Mouse (Mus musculus) left cerebral cortex, adult 9 months (tissue): ENCODE measurements around the gene Carhsp1.

Source experiments
- DNase-seq, 2 experiments: peaks; one replicate each; pipeline ENCODE4 v3.0.0; 2022; ENCODE audit warnings: low spot score in 2 of 2

Gene Carhsp1

DNA sequence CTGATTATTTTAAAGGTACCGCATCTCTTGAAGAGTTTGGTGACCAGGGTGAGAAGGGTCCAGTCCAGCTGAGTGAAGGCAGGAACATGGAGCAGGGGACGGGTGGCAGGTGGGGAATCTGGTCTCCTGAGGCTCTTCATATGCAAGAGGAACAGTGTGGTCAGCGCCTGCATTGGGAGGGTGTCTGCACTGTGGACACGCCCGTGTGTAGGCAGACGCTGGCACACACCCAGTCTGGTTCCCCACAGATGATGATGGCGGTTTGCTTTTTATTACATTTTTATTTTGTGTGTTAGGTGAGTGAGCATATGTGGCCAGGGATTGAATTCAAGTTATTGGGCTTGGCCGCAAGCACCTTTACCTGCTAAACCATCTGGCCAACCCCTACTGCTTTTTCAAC lies 3.6 kb upstream of the Carhsp1 start:
- DNase-seq = no peak

DNA sequence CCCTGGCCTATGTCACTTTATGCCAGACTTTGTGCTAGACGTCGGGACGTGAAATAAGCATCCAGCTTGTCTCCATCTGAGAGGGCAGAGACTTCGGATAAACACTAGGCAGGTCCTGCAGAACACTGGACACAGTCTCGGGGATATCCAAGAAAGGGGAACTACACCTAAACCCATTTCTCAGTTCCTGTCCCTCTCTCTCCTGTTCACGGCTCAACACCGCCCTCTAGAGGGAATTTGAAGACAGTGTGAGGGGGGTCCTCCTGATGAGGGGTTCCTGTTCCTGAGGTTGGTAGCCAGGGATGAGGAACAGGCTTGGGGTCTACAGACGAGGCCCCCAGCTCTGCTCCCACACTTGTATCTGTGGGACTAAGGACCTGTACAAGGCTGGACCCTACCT lies 2.2 kb upstream of the Carhsp1 start:
- no peak for DNase-seq

DNA sequence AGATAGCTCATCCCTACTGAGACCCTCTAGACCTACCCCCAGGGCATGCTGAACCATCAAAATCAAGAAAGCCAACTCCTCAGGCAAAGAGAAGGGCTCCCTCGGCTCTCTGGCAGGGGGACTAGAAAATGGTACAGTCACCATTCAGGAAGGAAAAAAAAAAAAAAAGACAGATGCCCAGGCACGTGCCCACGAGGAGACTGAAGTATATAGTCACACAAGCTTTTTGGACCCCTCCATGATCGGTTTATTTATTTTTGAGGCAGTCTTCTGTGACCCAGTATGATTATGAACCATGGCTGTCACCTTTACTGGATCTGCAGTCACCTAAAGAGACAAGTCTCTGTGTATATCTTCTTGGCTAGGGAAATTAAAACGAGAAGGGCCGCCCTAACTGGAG lies 1.4 kb upstream of the Carhsp1 start:
- no peak for DNase-seq

DNA sequence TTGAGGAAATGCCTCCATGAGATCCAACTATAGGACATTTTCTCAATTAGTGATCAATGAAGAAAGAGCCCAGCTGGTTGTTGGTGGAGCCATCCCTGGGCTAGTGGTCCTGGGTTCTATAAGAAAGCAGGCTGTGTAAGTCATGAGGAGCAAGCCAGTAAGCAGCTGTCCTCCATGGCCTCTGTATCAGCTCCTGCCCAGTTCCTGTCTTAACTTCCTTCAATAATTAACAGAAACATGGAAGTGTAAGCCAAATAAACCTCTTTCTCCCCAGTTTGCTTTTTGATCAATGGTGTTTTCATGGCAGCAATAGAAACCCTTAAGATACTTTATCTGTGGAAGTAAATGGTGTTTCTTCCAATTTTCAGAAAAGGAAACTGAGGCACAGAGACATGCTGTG lies 856 bp upstream of the Carhsp1 start:
- DNase-seq = no peak

DNA sequence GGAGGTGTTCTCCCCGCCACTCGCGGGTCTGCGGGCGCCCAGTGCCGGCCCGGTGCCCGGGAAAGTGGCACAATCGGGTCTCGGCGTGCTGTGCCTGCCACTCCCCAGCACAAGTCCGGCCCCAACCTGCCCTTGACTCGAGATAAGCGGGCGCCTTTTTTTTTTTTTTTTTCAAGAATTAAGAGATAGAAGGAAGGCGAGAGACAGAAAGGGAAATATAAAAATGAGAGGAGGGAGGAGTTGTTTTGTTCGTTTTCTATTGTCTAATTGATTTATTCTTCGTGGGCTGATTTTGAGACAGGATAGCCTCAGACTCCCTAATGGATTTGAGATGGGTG lies 364 bp upstream of the Carhsp1 start:
- no peak for DNase-seq

DNA sequence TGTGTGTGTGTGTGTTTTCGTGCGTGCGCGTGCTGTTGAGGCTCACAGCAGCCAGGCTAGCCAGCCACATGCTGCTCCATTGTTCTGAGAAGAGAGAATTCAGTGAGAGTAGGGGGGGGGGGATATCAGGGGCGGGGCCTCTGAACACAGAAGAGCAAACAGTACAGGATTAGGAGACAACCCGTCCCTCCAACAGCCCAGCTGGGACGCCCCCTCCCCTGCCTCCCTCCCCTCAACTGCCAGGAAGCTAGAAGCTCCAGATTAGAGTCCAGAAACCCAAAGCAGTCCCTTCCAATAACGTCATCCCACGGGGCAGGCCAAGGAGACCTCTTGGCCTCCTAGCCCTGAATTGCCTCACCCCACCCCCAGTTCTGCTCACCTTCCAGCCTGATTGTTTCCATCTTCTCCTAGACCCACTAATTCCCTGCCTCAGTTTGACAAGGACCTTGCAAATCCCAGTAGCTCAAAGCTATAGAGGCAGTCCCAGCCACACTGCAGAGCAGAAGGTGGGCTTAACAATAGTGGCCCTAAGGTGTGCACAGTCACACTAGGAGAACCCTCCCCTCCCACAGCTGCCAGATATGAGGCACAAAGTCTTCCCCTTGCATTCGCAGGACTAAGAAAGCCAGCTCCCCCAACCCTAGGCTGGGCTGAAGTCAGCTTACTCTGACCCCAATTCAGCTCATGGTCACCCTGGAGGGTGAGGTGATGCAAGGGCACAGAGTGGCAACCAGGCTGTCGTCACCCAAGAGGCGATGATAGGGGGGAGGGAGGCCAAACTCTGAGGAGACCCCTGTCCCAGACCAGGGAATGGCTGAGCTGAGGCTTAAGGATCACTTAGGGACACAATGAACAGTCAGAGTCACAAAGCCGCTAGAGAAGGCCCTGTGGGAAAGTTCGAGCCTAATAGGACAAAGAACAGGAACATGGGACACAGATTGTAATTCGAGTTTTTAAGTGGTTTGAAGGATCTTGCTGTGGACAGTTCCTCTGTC lies 1.6 kb downstream of the Carhsp1 start:
- no peak for DNase-seq

DNA sequence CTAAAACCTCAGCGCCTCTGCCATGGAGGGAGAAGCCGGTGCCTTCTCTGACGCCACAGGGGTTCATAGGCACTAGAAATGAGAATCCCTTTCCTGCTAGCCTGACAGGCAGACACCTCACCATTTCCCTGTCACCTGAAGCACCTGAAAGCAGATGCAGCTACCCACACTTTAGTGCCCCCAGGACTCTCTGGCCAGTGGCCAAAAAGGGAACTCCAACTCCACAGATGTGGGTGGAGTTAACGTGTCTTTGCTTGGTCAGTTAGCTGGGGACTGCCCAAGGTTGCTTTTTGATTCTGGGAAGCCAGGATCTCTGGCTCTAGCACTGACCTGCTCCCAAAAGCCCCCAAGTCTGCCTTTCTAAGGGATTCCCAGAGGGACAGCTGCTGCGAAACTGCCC lies 2.5 kb downstream of the Carhsp1 start:
- DNase-seq = no peak

DNA sequence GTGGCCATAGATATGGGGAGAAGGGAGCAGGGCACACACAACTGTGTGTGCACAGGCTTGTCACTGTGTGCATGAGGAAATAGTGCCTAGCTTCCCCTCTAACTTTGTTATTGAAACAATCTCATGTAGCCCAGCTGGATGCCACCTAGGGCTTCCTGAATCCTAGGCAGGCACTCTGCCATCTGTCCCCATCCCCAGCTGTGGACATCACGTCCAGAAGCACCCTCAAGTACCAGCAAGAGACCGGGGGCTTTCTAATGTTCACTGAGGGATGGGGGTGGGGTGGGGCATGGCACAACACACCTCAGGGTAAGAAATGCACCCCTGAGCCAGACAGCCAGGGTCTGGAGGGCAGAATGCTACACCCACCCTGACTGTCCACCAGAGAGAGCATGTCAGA lies 3.6 kb downstream of the Carhsp1 start:
- DNase-seq = no peak

DNA sequence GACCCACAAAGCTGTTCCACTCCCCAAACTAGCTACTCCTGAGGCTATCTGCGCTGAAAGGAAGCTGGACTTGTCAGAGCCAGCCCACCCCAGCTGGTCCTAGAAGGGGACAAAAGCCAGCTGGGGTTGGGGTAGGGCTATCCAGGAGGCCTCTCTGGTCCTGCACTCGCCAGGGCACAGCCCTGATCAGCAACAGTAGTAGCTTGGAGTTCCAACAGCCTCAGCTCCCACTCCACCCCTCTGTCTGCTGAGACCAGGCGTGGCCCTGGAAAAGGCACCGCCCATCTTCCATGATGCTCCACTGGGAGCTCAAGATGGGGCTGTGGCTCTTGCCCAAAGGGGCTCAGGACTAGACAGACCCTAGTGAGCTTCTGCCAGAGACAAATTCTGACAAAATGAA lies 4.1 kb downstream of the Carhsp1 start:
- DNase-seq = no peak

DNA sequence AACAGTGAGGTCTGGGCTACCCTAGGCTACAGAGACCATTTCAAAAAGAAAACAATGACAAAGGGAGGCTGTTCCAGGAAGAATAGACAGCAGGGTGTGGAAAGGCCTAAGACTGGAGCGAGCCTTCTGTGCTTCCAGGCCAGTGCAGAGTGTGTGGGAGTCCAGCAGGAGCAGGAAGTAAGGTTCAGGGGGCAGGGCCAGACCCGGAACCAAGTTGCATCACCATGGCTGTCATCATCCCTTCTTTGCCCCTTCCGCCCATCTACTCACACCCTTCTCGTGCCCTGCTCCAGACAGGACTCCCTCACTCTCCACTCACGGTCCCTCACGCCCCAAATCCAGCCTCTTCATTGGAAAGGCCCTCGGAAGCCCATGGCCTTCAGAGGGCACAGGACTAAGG lies 4.7 kb downstream of the Carhsp1 start:
- no peak for DNase-seq

DNA sequence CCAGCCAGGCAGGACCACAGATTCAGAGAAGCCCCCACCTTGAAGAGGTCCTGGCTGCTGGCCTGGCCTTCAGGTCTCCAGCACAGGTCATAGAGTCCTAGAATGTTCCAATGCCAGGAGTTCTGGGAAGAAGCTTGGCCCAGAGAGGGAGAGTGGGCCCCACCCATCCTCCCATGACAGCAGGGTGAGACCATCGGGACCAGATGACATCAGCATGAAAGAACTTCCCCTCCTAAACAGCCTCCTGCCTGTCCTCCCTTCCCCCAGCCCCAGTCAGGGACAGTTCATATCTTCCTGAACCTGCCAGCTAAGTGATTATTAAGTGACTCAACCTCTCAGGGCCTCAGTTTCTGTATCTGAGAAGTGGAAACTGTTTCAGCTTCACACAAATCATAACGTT lies 5.5 kb downstream of the Carhsp1 start:
- no peak for DNase-seq

DNA sequence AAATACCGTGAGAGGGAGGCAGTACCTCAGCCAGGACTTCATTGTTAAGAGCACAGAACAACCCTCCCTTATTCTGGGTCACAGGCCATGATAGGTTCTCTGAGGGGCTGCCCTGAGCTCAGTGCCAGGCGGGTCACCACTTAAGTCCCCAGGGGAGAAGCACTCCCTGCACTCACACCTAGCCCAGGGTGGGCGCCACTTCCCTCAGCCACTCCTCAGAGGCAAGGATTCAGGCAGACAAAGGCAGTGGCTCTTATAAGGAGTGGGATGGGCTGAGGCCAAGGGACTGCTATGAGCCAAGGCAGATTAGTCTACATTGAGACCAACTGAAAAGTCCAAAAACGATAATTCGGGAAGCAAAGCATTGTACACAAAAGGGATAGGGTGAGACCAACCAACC lies 6.6 kb downstream of the Carhsp1 start:
- DNase-seq = no peak

DNA sequence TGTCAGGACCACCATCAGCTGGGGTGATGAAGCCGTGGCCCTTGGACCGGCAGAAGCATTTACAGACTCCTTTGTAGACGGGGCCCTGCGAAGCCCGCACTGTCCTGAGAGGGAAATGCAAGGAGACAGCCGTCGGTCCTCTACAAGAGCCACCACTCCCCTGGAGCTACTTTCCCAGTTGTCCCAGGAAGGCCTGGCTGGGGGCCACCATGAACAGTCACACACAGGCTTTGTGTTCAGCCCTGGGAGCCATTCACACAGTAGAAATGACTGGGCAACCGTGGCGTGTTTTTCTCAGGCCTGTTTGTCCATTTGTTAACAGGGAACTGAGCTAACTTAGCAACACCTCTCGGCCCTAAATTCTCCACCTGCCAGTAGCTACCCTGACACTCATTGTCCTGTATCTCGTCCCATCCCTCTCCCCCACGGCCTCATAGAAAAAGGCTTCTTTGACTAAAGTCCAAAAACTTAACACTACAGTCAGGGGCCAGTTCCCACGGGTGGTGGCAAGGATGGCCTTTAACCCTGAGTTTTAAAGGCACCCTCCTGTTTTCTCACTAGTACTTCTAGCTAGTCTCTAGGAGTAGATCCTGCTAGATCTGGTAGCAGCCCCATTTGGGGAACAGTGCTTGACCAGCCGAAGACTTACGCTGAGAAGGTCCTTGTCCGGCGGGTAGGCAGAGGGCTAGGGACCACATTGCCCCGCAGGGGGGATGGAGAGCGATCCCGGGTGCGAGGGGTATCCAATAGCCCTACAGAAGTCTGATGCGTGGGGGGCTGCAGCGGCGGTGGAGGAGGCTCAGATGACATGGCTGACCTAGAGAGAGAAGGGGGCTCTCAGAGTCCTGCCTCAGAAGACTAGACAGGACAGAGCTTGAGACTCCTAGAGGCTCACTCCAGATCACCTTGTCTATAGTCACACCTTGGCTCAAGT lies 8.1 kb downstream of the Carhsp1 start:
- DNase-seq = peak in 1 of 2 experiments; percentile 36

DNA sequence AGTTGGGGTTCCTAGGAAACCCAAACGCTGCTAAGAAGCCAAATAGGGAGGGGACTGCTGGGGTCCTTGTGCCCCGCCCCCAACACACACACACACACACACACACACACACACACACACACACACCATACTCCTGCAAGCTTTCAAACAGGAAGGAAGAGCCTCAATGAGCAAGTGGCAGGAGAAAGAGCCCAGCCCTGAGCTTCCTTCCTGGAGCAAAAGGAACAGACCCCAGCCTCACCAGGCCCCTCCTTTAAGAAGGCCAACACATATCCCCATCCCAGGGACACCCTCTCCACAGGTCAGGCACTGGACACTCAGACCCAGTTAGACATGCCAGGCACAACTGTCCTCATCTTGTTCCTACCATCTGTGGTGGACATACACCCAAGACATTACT lies 8.9 kb downstream of the Carhsp1 start:
- no peak for DNase-seq

DNA sequence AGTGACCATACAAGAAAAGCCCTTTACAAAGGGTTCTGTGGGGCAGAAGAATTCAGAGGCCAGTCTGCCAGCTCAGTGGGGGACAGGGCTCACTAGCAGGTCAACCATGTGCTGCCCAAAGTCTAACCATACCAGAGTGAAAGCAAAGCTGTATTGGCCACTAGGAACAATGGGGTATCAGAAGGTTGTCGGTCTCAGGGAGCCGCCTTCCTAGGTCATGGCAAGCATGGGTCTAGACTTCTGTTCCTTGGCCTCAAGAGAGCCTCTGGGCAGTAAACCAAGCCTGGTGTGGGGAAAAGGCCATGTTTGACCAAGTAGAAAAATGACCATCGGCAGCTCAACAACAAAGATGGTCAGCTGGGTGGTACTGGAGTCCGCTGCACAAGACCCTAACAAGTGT lies 13.2 kb downstream of the Carhsp1 start:
- DNase-seq = no peak

DNA sequence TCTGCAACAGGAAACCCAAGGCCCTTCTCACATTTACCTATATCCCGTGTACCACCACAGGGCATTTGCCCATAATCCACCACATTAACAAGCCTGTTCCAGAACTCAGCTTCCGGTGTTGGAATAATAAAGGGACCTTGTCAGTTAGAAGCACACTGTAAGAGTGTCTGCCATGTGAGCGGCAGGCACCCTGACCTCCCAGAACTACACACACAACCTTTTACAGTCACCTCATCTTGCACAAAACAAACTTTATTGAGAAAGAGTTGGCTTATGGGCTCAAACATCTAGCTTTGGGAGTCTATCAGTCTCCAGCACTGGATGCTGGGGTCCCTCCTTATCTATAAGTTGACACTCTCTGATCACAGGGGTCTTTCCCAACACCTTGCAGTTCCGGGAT lies 13.6 kb downstream of the Carhsp1 start:
- no peak for DNase-seq

DNA sequence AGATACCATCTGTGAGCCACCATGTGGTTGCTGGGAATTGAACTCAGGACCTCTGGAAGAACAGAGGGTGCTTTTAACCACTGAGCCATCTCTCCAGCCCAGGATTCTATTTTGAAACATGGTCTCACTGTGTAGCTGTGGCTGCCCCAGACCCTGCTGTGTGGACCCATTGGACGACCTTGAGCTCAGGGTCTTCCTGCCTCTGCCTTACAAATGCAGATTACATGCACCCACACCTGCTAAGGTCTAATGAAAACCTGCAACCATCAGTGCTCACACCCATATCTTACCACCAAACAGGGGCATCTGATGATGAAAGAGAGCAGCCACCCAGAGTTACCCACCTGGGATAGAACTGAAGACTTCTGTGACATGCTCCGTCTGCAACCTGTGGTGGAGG lies 15.7 kb downstream of the Carhsp1 start:
- no peak for DNase-seq

DNA sequence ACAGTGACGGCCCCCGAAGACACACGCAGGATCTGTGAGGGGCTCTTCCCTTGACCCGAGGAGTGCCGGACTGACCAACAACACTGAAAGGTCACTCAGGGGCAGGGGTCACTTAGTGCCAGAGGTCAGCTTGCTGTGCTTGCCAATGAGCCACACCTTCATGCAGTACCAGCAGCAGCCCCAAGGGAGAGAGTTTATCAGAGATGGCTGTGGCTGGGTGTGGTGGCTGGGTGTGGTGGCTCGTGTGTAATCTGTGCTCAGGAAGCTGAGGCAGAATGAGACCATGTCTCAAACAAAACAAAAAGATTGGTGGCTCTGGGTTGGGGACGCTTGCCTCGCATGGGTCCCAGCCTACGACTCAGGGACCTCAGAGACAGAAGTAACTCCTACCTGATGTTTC lies 16.4 kb downstream of the Carhsp1 start:
- no peak for DNase-seq

DNA sequence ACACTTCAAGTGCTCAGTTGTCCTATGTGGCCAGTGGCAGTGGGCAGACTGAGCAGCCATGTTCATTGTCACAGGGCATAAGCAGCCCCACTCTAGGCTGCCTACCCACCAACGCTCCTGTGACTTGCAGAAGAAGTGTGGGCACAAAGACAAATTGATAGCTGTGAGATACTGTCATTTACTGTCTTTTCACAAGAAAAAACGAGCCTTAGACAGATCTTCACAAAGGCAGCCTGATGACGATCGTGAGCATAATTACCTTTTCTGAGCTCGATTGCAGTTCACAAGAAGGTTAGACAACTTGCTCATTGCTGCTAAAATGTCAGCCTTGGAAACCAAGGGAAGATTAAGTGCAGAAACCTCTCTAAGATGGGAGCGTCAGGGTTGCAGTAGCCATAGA lies 16.8 kb downstream of the Carhsp1 start:
- DNase-seq = no peak

DNA sequence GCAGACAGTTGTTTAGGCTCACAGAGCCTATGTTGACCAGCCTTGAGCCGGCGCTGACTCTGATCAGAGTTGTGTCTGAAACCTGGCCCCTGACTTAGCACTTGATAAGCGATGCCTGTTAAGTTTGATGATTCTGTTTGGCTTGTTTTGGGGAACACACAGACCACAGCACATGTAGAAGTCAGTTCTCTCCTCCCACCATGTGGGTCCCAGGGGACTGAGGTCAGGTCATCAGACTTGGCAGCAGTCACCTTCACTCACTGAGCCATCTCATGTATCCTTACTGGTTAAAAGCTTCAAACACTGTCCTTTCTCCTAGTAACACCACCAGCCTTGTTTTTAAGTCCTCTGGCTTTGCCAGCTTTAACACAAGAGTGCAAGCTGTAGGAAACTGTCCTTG lies 21.9 kb downstream of the Carhsp1 start:
- DNase-seq = no peak

DNA sequence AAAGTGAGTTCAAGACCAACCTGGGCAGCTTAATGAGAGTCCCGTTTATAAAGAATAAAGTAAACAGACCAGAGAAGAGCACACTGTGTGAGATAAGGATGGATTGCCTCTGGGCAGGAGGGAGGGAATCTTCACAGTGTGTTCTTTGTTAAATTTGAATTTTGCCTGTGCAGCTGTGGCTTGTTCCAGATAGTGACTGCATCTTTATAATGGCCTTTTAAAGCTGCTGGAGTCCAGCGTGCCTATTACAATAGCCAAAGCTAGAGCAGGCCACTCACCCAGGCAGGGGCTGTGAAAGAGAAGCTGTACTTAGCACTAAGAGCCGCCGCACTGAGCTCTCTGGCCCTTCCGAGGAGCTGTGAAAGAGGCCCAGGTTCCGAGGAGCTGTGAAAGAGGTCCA lies 26.4 kb downstream of the Carhsp1 start:
- no peak for DNase-seq

DNA sequence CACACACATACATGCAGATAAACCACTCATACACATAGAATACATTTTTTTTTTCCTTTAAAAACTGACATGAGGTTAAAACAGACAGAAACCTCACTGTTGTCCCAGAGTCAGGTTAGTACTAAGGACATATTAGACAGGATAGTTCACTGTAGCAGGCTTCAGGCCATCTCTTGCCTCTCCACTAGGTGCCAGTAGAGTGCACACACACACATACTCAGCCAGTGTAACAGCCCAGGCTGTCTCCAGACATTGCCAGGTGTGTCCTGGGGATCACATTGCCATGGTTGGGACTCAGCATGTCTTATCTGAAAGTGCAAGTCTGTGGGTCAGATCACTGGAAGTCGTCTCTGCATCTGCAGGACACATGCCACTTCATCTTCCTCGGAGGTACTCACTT lies 28.1 kb downstream of the Carhsp1 start:
- peak in 1 of 2 experiments; percentile 44 for DNase-seq
